Mouse (Mus musculus): ENCODE results near the gene 9930022D16Rik.
A peak's percentile ranks its signal among the peaks of the same experiment; 100 is the strongest.

Gene 9930022D16Rik

GRCm38 (mm10) chr11:109394758-109395157 lies 19.0 kb upstream of the 9930022D16Rik start:
- TF ChIP-seq GATA4 (IDR thresholded peaks at IDR 0.05; ENCODE audit: insufficient replicate concordance, low read length), result no peak

- TF ChIP-seq GATA4 (IDR thresholded peaks at IDR 0.05; ENCODE audit: insufficient replicate concordance, low read length), result no peak
Observed at GRCm38 (mm10) chr11:109395291-109395690, 18.4 kb upstream of the 9930022D16Rik start.

GRCm38 (mm10) chr11:109406431-109406830 lies 7.3 kb upstream of the 9930022D16Rik start:
- TF ChIP-seq GATA4 (IDR thresholded peaks at IDR 0.05; ENCODE audit: insufficient replicate concordance, low read length), result no peak

GRCm38 (mm10) chr11:109410197-109410980 lies 3.3 kb upstream of the 9930022D16Rik start:
- TF ChIP-seq GATA4 (IDR thresholded peaks at IDR 0.05; ENCODE audit: insufficient replicate concordance, low read length), result no peak

GRCm38 (mm10) chr11:109414802-109415201 lies 1.1 kb downstream of the 9930022D16Rik start:
- TF ChIP-seq GATA4 (IDR thresholded peaks at IDR 0.05; ENCODE audit: insufficient replicate concordance, low read length), result no peak

GRCm38 (mm10) chr11:109416709-109417420 lies 3.1 kb downstream of the 9930022D16Rik start:
- TF ChIP-seq GATA4 (IDR thresholded peaks at IDR 0.05; ENCODE audit: insufficient replicate concordance, low read length), result no peak

GRCm38 (mm10) chr11:109417472-109418040 lies 3.8 kb downstream of the 9930022D16Rik start:
- no peak for TF ChIP-seq GATA4 (IDR thresholded peaks at IDR 0.05; ENCODE audit: insufficient replicate concordance, low read length)

GRCm38 (mm10) chr11:109419461-109419860 lies 5.7 kb downstream of the 9930022D16Rik start:
- TF ChIP-seq GATA4 (IDR thresholded peaks at IDR 0.05; ENCODE audit: insufficient replicate concordance, low read length), result no peak

GRCm38 (mm10) chr11:109419961-109420566 lies 6.3 kb downstream of the 9930022D16Rik start:
- no peak for TF ChIP-seq GATA4 (IDR thresholded peaks at IDR 0.05; ENCODE audit: insufficient replicate concordance, low read length)

GRCm38 (mm10) chr11:109420567-109420962 lies 6.8 kb downstream of the 9930022D16Rik start:
- no peak for TF ChIP-seq GATA4 (IDR thresholded peaks at IDR 0.05; ENCODE audit: insufficient replicate concordance, low read length)

- TF ChIP-seq GATA4 (IDR thresholded peaks at IDR 0.05; ENCODE audit: insufficient replicate concordance, low read length), result no peak
Observed at GRCm38 (mm10) chr11:109421205-109421604, 7.5 kb downstream of the 9930022D16Rik start.

GRCm38 (mm10) chr11:109422263-109422662 lies 8.5 kb downstream of the 9930022D16Rik start:
- TF ChIP-seq GATA4 (IDR thresholded peaks at IDR 0.05; ENCODE audit: insufficient replicate concordance, low read length), result no peak

GRCm38 (mm10) chr11:109423294-109423693 lies 9.6 kb downstream of the 9930022D16Rik start:
- TF ChIP-seq GATA4 (IDR thresholded peaks at IDR 0.05; ENCODE audit: insufficient replicate concordance, low read length), result no peak

GRCm38 (mm10) chr11:109425392-109426271 lies 11.9 kb downstream of the 9930022D16Rik start, which contains the start of gene Amz2:
Gene Amz2, plus strand, starts transcription at chr11:109425946.
- peak; percentile 58; the same call in 1 of the 2 replicates for TF ChIP-seq GATA4 (IDR thresholded peaks at IDR 0.05; ENCODE audit: insufficient replicate concordance, low read length)

- no peak for TF ChIP-seq GATA4 (IDR thresholded peaks at IDR 0.05; ENCODE audit: insufficient replicate concordance, low read length)
Observed at GRCm38 (mm10) chr11:109426272-109426586, 12.5 kb downstream of the 9930022D16Rik start.
